Mouse (Mus musculus): Measurements from ENCODE around the gene Htr1d. TPM values are rescaled to one million over a fixed set of nuclear protein-coding genes. Genes with fewer than 3 reads are reported as not detected.

The Htr1d gene
- polyA plus RNA-seq, 1 experiment from 2014 or later: 0.10 TPM

DNA sequence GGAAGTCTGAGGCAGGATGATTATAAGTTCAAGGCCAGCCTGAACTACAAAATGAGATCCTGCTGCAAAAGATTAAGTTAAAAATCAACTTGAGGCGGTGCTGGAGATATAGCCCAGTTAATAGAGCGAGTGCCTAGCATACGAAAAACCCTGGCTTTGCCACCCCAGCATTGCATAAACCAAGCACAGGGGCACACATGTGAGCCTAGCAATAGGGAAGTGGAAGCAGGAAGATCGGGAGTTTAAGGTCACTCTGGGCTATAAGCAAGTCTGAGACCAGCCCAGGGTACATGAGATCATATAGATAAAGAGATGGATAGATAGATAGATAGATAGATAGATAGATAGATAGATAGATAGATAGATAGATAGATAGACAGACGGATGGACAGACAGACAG is 26.5 kb downstream of the Htr1d start:
- Histone ChIP-seq H3K9me3 (ENCODE audit: low read length) (no peaks in the 10 kb centered on the region), H3K4me2 (replicated peaks; ENCODE audit: low read depth, low read length) (no peak overlapping the region), H3K4me1 (ENCODE audit: insufficient read depth, low read depth, low read length) (no peaks in the 10 kb centered on the region; the same call in 1 of the 2 replicates), H3K4me3 (ENCODE audit: low read depth, low read length) (no peak overlapping the region), H3K36me3 (ENCODE audit: insufficient read depth, low read length) (no peaks in the 10 kb centered on the region), H3K9ac (replicated peaks; ENCODE audit: low read depth) (no peak overlapping the region), H3K27ac (ENCODE audit: low read length) (no peak overlapping the region), H3K27me3 (replicated peaks; ENCODE audit: insufficient read depth, low read length) (no peaks in the 10 kb centered on the region)
- 86% methylated on average over 5 of the region's 5 CpGs for WGBS
- TF ChIP-seq CTCF (IDR thresholded peaks at IDR 0.05): no peak
- TF ChIP-seq EP300 (IDR thresholded peaks at IDR 0.05): no peak
- ATAC-seq (no peak), DNase-seq (ENCODE audit: low spot score) (no peak)

DNA sequence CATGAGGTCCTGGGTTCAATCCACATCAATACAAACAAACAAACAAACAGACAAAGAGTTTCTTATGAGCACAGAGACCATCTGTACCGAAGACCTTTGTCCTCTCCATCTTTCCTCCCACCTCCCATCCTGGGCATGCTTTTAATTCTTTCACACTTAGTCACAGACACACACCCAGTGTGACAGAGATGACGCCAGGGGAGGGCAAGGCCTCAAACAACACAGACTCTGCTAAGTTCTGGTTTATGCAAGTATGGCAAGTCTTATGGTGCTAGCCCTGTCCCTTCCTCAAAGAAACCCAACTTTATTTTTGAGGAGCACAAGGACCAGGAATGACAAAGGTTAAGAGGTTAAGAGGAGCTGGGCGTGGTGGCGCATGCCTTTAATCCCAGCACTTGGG is 26.9 kb downstream of the Htr1d start:
- TF ChIP-seq CTCF (IDR thresholded peaks at IDR 0.05): no peak
- TF ChIP-seq EP300 (IDR thresholded peaks at IDR 0.05): no peak
- Histone ChIP-seq H3K4me3 (ENCODE audit: low read depth, low read length) (no peak overlapping the region), H3K9me3 (ENCODE audit: low read length) (no peaks in the 10 kb centered on the region), H3K9ac (replicated peaks; ENCODE audit: low read depth) (no peak overlapping the region), H3K36me3 (ENCODE audit: insufficient read depth, low read length) (no peaks in the 10 kb centered on the region), H3K4me2 (replicated peaks; ENCODE audit: low read depth, low read length) (no peak overlapping the region), H3K27ac (ENCODE audit: low read length) (no peak overlapping the region), H3K27me3 (replicated peaks; ENCODE audit: insufficient read depth, low read length) (no peaks in the 10 kb centered on the region), H3K4me1 (ENCODE audit: insufficient read depth, low read depth, low read length) (no peaks in the 10 kb centered on the region; the same call in 1 of the 2 replicates)
- 58% methylated on average over 4 of the region's 4 CpGs for WGBS
- ATAC-seq (no peak), DNase-seq (ENCODE audit: low spot score) (no peak)

DNA sequence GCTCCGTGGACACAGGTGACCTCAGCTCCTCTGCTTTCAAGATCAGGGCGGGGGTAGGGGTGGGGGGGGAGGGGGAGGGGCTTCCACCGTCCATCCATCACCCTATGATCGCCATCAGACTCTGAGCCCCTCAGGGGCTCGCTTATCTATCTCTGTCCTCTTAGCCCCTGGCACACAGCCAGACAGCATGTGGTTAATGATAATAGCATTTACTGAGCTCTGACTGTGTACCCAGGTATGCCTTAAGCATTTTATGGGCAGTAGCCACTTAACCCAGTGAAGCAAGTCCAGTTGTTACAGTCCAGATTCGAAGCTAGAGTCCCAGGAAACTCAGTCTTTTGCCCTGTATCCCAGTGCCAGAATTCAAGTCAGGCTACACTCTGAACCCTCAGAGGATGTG is 28.2 kb downstream of the Htr1d start:
- no peak for TF ChIP-seq EP300 (IDR thresholded peaks at IDR 0.05)
- no peak for TF ChIP-seq CTCF (IDR thresholded peaks at IDR 0.05)
- 5% methylated on average over 6 of the region's 6 CpGs for WGBS

DNA sequence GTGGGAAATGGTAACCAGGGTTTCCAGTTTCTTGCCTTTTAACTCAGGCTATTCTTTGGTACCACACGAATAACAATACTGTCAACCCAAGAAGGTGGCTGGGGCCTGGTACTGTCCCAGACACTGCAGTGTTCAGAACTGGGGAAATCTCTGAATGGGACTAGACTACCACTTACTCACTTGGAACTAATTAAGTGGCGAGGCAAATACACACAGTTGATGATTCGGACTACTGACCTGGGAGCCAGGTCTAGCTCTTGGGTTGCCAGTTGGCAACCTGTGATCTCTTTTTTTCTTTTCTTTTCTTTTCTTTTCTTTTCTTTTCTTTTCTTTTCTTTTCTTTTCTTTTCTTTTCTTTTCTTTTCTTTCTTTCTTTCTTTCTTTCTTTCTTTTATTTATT is 29.0 kb downstream of the Htr1d start:
- TF ChIP-seq EP300 (IDR thresholded peaks at IDR 0.05) (no peak), CTCF (IDR thresholded peaks at IDR 0.05) (no peak)
- no peak for ATAC-seq
- Histone ChIP-seq H3K4me3 (ENCODE audit: low read depth, low read length) (no peak overlapping the region), H3K9me3 (ENCODE audit: low read length) (no peaks in the 10 kb centered on the region), H3K4me1 (ENCODE audit: insufficient read depth, low read depth, low read length) (no peaks in the 10 kb centered on the region; the same call in 1 of the 2 replicates), H3K36me3 (ENCODE audit: insufficient read depth, low read length) (no peaks in the 10 kb centered on the region), H3K27ac (ENCODE audit: low read length) (no peak overlapping the region), H3K9ac (replicated peaks; ENCODE audit: low read depth) (no peak overlapping the region), H3K27me3 (replicated peaks; ENCODE audit: insufficient read depth, low read length) (no peaks in the 10 kb centered on the region), H3K4me2 (replicated peaks; ENCODE audit: low read depth, low read length) (no peak overlapping the region)
- DNase-seq (ENCODE audit: low spot score): no peak
- 76% methylated on average over 3 of the region's 3 CpGs for WGBS

More for the DNA sequence above, 28.2 kb downstream of the Htr1d start:
- ATAC-seq: no peak; the same call in 1 of the 2 replicates
- Histone ChIP-seq H3K4me1 (ENCODE audit: insufficient read depth, low read depth, low read length) (no peaks in the 10 kb centered on the region; the same call in 1 of the 2 replicates), H3K4me3 (ENCODE audit: low read depth, low read length) (no peak overlapping the region), H3K9ac (replicated peaks; ENCODE audit: low read depth) (no peak overlapping the region), H3K36me3 (ENCODE audit: insufficient read depth, low read length) (no peaks in the 10 kb centered on the region), H3K9me3 (ENCODE audit: low read length) (no peaks in the 10 kb centered on the region), H3K27ac (ENCODE audit: low read length) (no peak overlapping the region), H3K4me2 (replicated peaks; ENCODE audit: low read depth, low read length) (no peak overlapping the region), H3K27me3 (replicated peaks; ENCODE audit: insufficient read depth, low read length) (no peaks in the 10 kb centered on the region)
- DNase-seq (ENCODE audit: low spot score): no peak

DNA sequence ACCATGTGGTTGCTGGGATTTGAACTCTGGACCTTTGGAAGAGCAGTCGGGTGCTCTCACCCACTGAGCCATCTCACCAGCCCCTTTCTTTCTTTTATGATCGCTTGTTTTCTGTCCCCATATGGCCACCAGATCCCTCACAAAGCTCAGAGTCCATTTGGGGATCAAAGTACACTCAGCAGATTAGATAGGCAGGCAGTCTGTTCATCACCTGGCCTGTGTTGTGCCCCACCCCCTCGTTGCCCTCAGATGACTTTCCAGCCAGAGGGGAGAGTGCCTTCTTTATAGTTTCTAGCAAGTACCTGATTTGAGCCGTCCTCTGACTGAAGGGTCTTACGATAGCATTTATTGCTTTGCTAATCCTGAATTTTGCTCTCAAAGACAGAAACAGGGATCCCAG is 29.5 kb downstream of the Htr1d start:
- Histone ChIP-seq H3K27ac (ENCODE audit: low read length) (no peak overlapping the region), H3K4me2 (replicated peaks; ENCODE audit: low read depth, low read length) (no peak overlapping the region), H3K27me3 (replicated peaks; ENCODE audit: insufficient read depth, low read length) (no peaks in the 10 kb centered on the region), H3K4me3 (ENCODE audit: low read depth, low read length) (no peak overlapping the region), H3K4me1 (ENCODE audit: insufficient read depth, low read depth, low read length) (no peaks in the 10 kb centered on the region; the same call in 1 of the 2 replicates), H3K36me3 (ENCODE audit: insufficient read depth, low read length) (no peaks in the 10 kb centered on the region), H3K9me3 (ENCODE audit: low read length) (no peaks in the 10 kb centered on the region), H3K9ac (replicated peaks; ENCODE audit: low read depth) (no peak overlapping the region)
- no peak for TF ChIP-seq EP300 (IDR thresholded peaks at IDR 0.05)
- no peak for TF ChIP-seq CTCF (IDR thresholded peaks at IDR 0.05)
- no peak for ATAC-seq
- 60% methylated on average over 5 of the region's 5 CpGs for WGBS
- DNase-seq (ENCODE audit: low spot score): no peak

DNA sequence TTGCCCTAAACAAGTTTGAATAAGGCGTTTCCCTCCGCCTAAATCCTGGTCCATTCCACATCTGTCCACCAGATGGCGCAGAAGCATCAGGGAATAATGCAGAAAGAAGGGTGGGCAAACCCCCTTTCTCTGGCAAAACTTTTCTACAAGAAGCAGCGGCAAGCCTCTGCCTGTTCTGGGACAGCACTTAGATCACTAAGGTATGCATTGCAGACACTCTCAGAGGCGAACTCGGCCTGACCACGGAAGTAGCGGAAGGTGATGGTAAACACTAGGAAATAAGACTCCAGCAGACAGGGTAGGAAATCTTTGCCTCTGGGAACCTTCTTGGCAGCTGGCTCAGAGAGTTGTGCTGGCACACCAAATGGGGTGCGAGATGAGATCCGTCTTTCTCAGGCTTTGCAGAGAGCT is 31.5 kb downstream of the Htr1d start:
- DNase-seq (ENCODE audit: low spot score): peak; percentile 87

More for the DNA sequence above, 31.5 kb downstream of the Htr1d start:
- ATAC-seq: peak; percentile 61
- H3K9me3 ChIP-seq (ENCODE audit: low read length): no peaks in the 10 kb centered on the region
- peak overlapping the region; percentile 20 for H3K4me3 ChIP-seq (ENCODE audit: low read depth, low read length)
- H3K36me3 ChIP-seq (ENCODE audit: insufficient read depth, low read length): no peaks in the 10 kb centered on the region
- H3K4me2 ChIP-seq (replicated peaks; ENCODE audit: low read depth, low read length): peak overlapping the region; percentile 54
- no peak overlapping the region for H3K27ac ChIP-seq (ENCODE audit: low read length)
- no peaks in the 10 kb centered on the region for H3K27me3 ChIP-seq (replicated peaks; ENCODE audit: insufficient read depth, low read length)
- TF ChIP-seq CTCF (IDR thresholded peaks at IDR 0.05) (peak; percentile 97), EP300 (IDR thresholded peaks at IDR 0.05) (no peak)
- WGBS: 1% methylated on average over 10 of the region's 10 CpGs
- no peaks in the 10 kb centered on the region; the same call in 1 of the 2 replicates for H3K4me1 ChIP-seq (ENCODE audit: insufficient read depth, low read depth, low read length)
- H3K9ac ChIP-seq (replicated peaks; ENCODE audit: low read depth): peak overlapping the region; percentile 20; the same call in 1 of the 2 replicates

Data from lung, postnatal 0 days (tissue).